Mouse (Mus musculus) CH12.LX (cell line): ENCODE measurements at regions not wholly inside any gene's neighbourhood (a gene's known extent, or its start where the extent isn't known, plus 50 kb on each side); places are given as distances from the start of the nearest gene placed in this dataset.

Source experiments
- DNase-seq: peaks from one replicate; pipeline ENCODE4 v3.0.0-alpha.2; 2013; ENCODE audit errors: extremely low read depth
- H3K27ac ChIP-seq: 2 replicates; pipeline ENCODE4 v1.5.1; 2012; ENCODE audit warnings: low read depth, mild to moderate bottlenecking, control low read depth, moderate library complexity; ENCODE audit not compliant: insufficient read depth
- H3K27me3 ChIP-seq: replicated peaks from 2 replicates; pipeline ENCODE3; 2012; ENCODE audit warnings: inconsistent platforms
- H3K36me3 ChIP-seq, 2 experiments: replicated peaks in 1 of 2; 2 replicates each; pipeline versions ENCODE3 to v1.6.1; 2012; ENCODE audit warnings: inconsistent platforms in 1 of 2, low read length in 1 of 2, mild to moderate bottlenecking in 1 of 2, mixed read lengths in 1 of 2, moderate library complexity in 1 of 2; ENCODE audit not compliant: control insufficient read depth in 1 of 2, insufficient read depth in 1 of 2
- H3K4me1 ChIP-seq, 2 experiments: 2 replicates each; pipeline ENCODE4 v1.6.1; 2012; ENCODE audit warnings: inconsistent platforms in 1 of 2, moderate library complexity in 1 of 2; ENCODE audit not compliant: insufficient read depth in 2 of 2, control insufficient read depth in 1 of 2
- H3K4me2 ChIP-seq: 2 replicates; pipeline ENCODE4 v1.6.1; 2012; ENCODE audit warnings: low read depth, mild to moderate bottlenecking, control low read depth; ENCODE audit not compliant: poor library complexity, insufficient read depth, severe bottlenecking
- H3K4me3 ChIP-seq, 3 experiments: fragments of 150-350 bp in 1 of 3; sonication (generic) in 1 of 3; replicated peaks in 1 of 3; 2 replicates each; pipeline versions ENCODE3 to v1.5.1; 2011 to 2012; ENCODE audit warnings: low read depth in 2 of 3, low read length in 2 of 3, mild to moderate bottlenecking in 2 of 3, moderate library complexity in 2 of 3, control low read depth in 1 of 3, improper control_type of control experiment in 1 of 3, inconsistent platforms in 1 of 3, mixed read lengths in 1 of 3; ENCODE audit not compliant: poor library complexity in 1 of 3
- H3K79me2 ChIP-seq: replicated peaks from 2 replicates; pipeline ENCODE4 v1.6.1; 2012; ENCODE audit warnings: mild to moderate bottlenecking, moderate library complexity; ENCODE audit not compliant: control insufficient read depth, poor library complexity, insufficient read depth, severe bottlenecking; ENCODE audit errors: extremely low read depth
- H3K9ac ChIP-seq: 2 replicates; pipeline ENCODE4 v1.6.1; 2012; ENCODE audit warnings: low read depth, mild to moderate bottlenecking, control low read depth, moderate library complexity; ENCODE audit not compliant: insufficient read depth
- H3K9me3 ChIP-seq: replicated peaks from 2 replicates; pipeline ENCODE3; 2012; ENCODE audit warnings: low read length, inconsistent platforms, mixed read lengths
- CHD1 ChIP-seq: IDR thresholded peaks from 2 replicates; pipeline ENCODE4 v1.6.1; 2012; ENCODE audit warnings: low read depth, low read length, improper control_type of control experiment, inconsistent platforms
- CTCF ChIP-seq, 2 experiments: IDR thresholded peaks in 1 of 2; conservative IDR thresholded peaks in 1 of 2; 2 replicates each; pipeline ENCODE4 v1.5.1; 2011 to 2012; ENCODE audit warnings: low read depth in 2 of 2, low read length in 2 of 2, improper control_type of control experiment in 1 of 2, inconsistent platforms in 1 of 2, mild to moderate bottlenecking in 1 of 2, moderate library complexity in 1 of 2
- E2F4 ChIP-seq: IDR thresholded peaks from 2 replicates; pipeline ENCODE4 v1.6.1; 2011; ENCODE audit warnings: low read depth, low read length, improper control_type of control experiment; ENCODE audit not compliant: insufficient replicate concordance
- ELF1 ChIP-seq: IDR thresholded peaks from 2 replicates; pipeline ENCODE4 v1.6.1; 2014; ENCODE audit warnings: low read depth, mild to moderate bottlenecking, inconsistent platforms, low read length, improper control_type of control experiment
- EP300 ChIP-seq: IDR thresholded peaks from 2 replicates; pipeline ENCODE4 v1.6.1; 2011; ENCODE audit warnings: low read length, improper control_type of control experiment
- ETS1 ChIP-seq: conservative IDR thresholded peaks from 2 replicates; pipeline ENCODE4 v1.6.1; 2012; ENCODE audit warnings: low read depth, mild to moderate bottlenecking, inconsistent platforms, low read length, improper control_type of control experiment, moderate library complexity
- GABPA ChIP-seq: IDR thresholded peaks from 2 replicates; pipeline ENCODE4 v1.6.1; 2012; ENCODE audit warnings: low read depth, low read length, improper control_type of control experiment, inconsistent platforms; ENCODE audit not compliant: insufficient replicate concordance
- HCFC1 ChIP-seq: IDR thresholded peaks from 2 replicates; pipeline ENCODE4 v1.6.1; 2012; ENCODE audit warnings: low read depth, mild to moderate bottlenecking, inconsistent platforms, low read length, improper control_type of control experiment
- IRF4 ChIP-seq: IDR thresholded peaks from 2 replicates; pipeline ENCODE4 v1.6.1; 2014; ENCODE audit warnings: low read depth, mild to moderate bottlenecking, inconsistent platforms, low read length, improper control_type of control experiment
- JUND ChIP-seq: conservative IDR thresholded peaks from 2 replicates; pipeline ENCODE4 v1.6.1; 2011; ENCODE audit warnings: low read depth, low read length, improper control_type of control experiment
- KAT2A ChIP-seq: IDR thresholded peaks from 2 replicates; pipeline ENCODE4 v1.6.1; 2012; ENCODE audit warnings: low read length, improper control_type of control experiment, inconsistent platforms; ENCODE audit not compliant: insufficient replicate concordance
- MAFK ChIP-seq: IDR thresholded peaks from 2 replicates; pipeline ENCODE4 v1.6.1; 2011; ENCODE audit warnings: low read length, improper control_type of control experiment; ENCODE audit not compliant: insufficient replicate concordance
- MEF2A ChIP-seq: IDR thresholded peaks from 2 replicates; pipeline ENCODE4 v1.6.1; 2014; ENCODE audit warnings: low read depth, mild to moderate bottlenecking, inconsistent platforms, low read length, improper control_type of control experiment, borderline replicate concordance
- NRF1 ChIP-seq: IDR thresholded peaks from 2 replicates; pipeline ENCODE4 v1.6.1; 2014; ENCODE audit warnings: low read depth, mild to moderate bottlenecking, inconsistent platforms, low read length, improper control_type of control experiment, moderate library complexity
- POLR2AphosphoS2 ChIP-seq: IDR thresholded peaks from 2 replicates; pipeline ENCODE4 v1.6.1; 2011; ENCODE audit warnings: low read depth, low read length, improper control_type of control experiment
- SIN3A ChIP-seq: IDR thresholded peaks from 2 replicates; pipeline ENCODE4 v1.6.1; 2012; ENCODE audit warnings: low read length, improper control_type of control experiment, inconsistent platforms
- TBP ChIP-seq: conservative IDR thresholded peaks from 2 replicates; pipeline ENCODE4 v1.6.1; 2011; ENCODE audit warnings: low read depth, low read length, improper control_type of control experiment
- TCF12 ChIP-seq: IDR thresholded peaks from 2 replicates; pipeline ENCODE4 v1.6.1; 2014; ENCODE audit warnings: low read depth, mild to moderate bottlenecking, inconsistent platforms, low read length, improper control_type of control experiment
- UBTF ChIP-seq: IDR thresholded peaks from 2 replicates; pipeline ENCODE4 v1.6.1; 2012; ENCODE audit warnings: low read depth, mild to moderate bottlenecking, inconsistent platforms, low read length, improper control_type of control experiment, moderate library complexity
- USF2 ChIP-seq: conservative IDR thresholded peaks from 2 replicates; pipeline ENCODE4 v1.6.1; 2011; ENCODE audit warnings: low read depth, low read length, improper control_type of control experiment
- ZC3H11A ChIP-seq: IDR thresholded peaks from 2 replicates; pipeline ENCODE4 v1.6.1; 2012; ENCODE audit warnings: low read depth, mild to moderate bottlenecking, inconsistent platforms, low read length, improper control_type of control experiment
- dilution Hi-C: fragments of 300-500 bp; cut with MboI; formaldehyde crosslinking; loops from 2 replicates; pipeline ENCODE4 v1.14.3; 2020; ENCODE audit warnings: low sequenced_read_pairs; ENCODE audit not compliant: extremely low pct_unique_long_range_greater_than_20kb, extremely low pct_ligation_motif_present
- in situ Hi-C: fragments of 300-500 bp; cut with MboI; formaldehyde crosslinking; loops from 3 replicates; pipeline ENCODE4 v1.14.3; 2019; ENCODE audit warnings: low sequenced_read_pairs, low pct_ligation_motif_present, low pct_unique_long_range_greater_than_20kb, mixed read lengths

GRCm38 (mm10) chr3:6137374-6137773 is 386.8 kb downstream of the Gm8797 start:
- in situ Hi-C loops (no loop called here), dilution Hi-C loops (no loop called here)
- no peaks in the 10 kb centered on the region for H3K27me3 ChIP-seq
- H3K9me3 ChIP-seq = peaks cover 3% of the 10 kb centered on the region
- H3K36me3 ChIP-seq = no peaks in the 10 kb centered on the region
- H3K4me2 ChIP-seq = no peak overlapping the region
- no peak for DNase-seq
- H3K79me2 ChIP-seq = no peaks in the 10 kb centered on the region
- H3K4me3 ChIP-seq = no peak overlapping the region
- no peak overlapping the region for H3K9ac ChIP-seq
- no peak for TF ChIP-seq POLR2AphosphoS2
- no peak for TF ChIP-seq IRF4
- TF ChIP-seq E2F4 = no peak
- TF ChIP-seq USF2 = no peak
- TF ChIP-seq GABPA = no peak
- no peak for TF ChIP-seq KAT2A
- TF ChIP-seq NRF1 = no peak
- TF ChIP-seq HCFC1 = no peak
- no peak for TF ChIP-seq TCF12
- TF ChIP-seq JUND = no peak
- no peak for TF ChIP-seq ZC3H11A
- TF ChIP-seq TBP = no peak
- TF ChIP-seq SIN3A = no peak
- TF ChIP-seq EP300 = no peak
- TF ChIP-seq MAFK = no peak
- TF ChIP-seq CTCF (conservative IDR thresholded peaks at IDR 0.05 in 1 of 2, IDR thresholded peaks at IDR 0.05 in 1 of 2; ENCODE audit: low read depth in 2 of 2, low read length in 2 of 2) = no peak
- TF ChIP-seq MEF2A = no peak
- no peak for TF ChIP-seq UBTF
- no peak for TF ChIP-seq ELF1
- no peak for TF ChIP-seq CHD1
- TF ChIP-seq, all 38 proteins: peak for 0
- H3K4me1 ChIP-seq = no peaks in the 10 kb centered on the region
- H3K27ac ChIP-seq = no peak overlapping the region

DNA sequence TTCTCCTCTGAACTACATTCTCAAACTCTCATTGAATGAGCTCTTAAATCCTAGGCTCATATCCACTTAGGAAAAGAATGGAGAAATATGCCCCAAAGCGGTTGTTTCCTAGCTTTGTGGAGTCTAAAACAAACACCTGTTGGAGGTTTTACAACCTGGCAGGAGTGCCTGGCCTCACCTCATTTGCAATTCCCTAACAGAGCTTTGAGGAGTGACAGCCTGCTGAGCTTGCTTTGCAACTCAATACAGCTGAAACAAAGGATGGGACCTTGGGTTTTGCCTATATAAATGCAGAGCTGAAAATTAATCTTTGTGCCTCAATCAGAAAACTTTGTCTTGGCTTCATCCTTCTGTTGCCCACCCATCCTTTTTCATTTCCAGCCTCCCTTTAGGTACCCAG is 423.2 kb downstream of the Gm8797 start:
- H3K4me3 ChIP-seq = no peak overlapping the region
- H3K27ac ChIP-seq = no peak overlapping the region
- H3K4me2 ChIP-seq = no peak overlapping the region
- H3K27me3 ChIP-seq = no peaks in the 10 kb centered on the region
- dilution Hi-C loops = no loop called here
- H3K79me2 ChIP-seq = no peaks in the 10 kb centered on the region
- H3K9me3 ChIP-seq = no peaks in the 10 kb centered on the region
- H3K9ac ChIP-seq = no peak overlapping the region
- TF ChIP-seq ETS1 (no peak), KAT2A (no peak)
- TF ChIP-seq, all 38 proteins: peak for 0
- DNase-seq = no peak
- in situ Hi-C loops = no loop called here
- Histone ChIP-seq H3K36me3 (no peaks in the 10 kb centered on the region), H3K4me1 (no peaks in the 10 kb centered on the region)
